Mouse (Mus musculus) cortical plate, adult 2 months (tissue): ENCODE results near the gene Cnksr3.

Experiments used
- CTCF ChIP-seq: fragments of 200-500 bp; IDR thresholded peaks from 2 replicates; pipeline ENCODE4 v1.5.1; 2011; ENCODE audit warnings: mild to moderate bottlenecking, control low read depth, low read length; ENCODE audit not compliant: insufficient read depth; ENCODE audit errors: extremely low read depth
- POLR2A ChIP-seq: fragments of 200-500 bp; IDR thresholded peaks from 2 replicates; pipeline ENCODE4 v1.6.1; 2011; ENCODE audit warnings: mild to moderate bottlenecking, low read length, control low read depth; ENCODE audit not compliant: insufficient read depth; ENCODE audit errors: extremely low read depth

GRCm38 (mm10) chr10:7210991-7211695, 894 bp downstream of the Cnksr3 start:
- no peak for TF ChIP-seq POLR2A
- no peak for TF ChIP-seq CTCF
